Mouse (Mus musculus): ENCODE measurements around the gene Ccn1.
A peak's percentile ranks its signal among the peaks of the same experiment; 100 is the strongest.

Ccn1 gene

DNA sequence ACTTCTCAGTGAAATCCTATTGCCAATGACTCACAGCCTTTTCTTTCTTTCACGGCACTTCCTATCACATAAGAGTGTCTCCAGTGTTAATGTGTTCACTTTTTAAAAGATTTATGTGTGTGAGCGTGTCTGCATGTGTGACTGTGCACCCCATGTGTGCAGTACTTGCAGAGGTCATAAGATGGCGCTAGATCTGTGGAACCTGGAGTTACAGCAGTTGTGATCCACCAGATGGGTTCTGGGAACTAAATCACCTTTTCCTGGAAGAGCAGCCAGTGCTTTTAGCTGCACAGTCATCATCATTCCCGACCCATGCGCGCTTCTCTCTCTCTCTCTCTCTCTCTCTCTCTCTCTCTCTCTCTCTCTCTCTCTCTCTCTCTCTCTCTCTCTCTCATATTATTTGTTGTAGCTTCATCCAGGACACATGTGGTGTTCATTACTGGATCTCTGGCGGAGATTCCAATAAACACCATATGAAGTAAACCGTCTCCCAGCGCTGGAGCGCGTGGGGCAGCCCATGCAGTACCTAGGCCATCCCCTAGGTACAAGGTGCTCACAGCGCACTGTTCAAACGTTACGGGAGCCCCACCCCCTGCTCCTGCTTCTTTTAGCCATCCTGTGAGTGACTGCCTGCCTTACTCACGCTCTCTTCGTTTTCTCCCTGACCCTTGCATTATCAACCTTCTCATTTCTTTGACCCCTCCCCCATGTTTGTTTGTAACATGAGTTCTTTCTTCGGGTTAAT lies 30.0 kb downstream of the Ccn1 start:
- no peak for DNase-seq (ENCODE audit: low spot score)

DNA sequence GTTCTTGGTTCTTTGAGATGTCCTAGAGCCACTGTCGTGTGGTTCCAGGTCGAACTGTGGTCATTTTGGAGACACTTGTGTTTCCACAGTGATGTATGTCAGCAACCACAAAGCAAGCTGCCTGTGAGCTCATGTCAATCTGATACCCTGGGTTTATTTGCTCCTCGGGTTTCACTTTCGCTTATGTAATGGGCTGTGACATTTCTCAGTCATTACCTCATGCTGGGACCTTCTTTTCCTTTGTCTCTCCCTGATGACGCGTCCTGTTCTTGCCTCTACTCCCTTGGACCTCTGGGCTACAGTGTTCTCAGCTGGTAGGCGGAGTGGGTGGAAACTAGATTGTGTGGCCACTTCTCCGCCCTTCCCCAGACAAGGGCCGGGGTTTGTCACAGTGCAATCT lies 31.5 kb downstream of the Ccn1 start:
- no peak for DNase-seq (ENCODE audit: low spot score)

DNA sequence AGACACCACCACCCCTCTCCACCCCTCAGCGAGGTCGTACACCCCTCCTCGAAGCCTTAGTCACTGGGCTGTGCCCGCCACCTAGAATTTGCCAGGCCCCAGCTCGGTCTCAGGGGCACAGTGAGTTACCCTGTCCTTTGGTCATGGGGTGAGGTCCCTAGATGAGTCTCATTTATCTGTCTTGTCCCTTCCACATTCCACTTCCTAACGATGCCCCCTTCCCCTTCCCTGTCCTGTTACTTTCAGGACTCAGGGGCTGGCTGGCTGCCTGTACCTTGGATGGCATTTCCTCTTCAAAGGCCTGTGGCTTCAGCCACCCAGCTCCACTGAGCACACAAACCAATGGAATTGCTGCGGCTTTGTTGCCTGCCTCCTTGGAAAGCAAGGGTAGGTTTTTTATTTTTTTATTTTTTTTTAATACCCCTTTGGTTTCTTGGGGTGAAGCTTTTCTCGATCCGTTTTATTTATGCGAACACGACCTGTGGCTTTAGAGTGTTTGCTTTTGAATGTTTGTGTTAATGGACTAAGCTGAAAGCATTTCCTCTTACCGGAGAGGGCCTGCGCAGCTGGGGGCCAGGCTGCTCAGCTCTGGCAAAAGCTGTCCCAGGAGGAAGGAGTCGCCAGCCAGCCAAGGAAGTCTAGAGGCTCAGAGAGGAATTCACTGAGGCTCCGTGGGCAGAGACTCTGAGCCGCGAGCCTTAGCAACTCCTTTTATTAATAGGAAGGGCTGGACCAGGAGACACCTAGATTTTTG lies 35.2 kb downstream of the Ccn1 start:
- DNase-seq (ENCODE audit: low spot score) = peak; percentile 26

DNA sequence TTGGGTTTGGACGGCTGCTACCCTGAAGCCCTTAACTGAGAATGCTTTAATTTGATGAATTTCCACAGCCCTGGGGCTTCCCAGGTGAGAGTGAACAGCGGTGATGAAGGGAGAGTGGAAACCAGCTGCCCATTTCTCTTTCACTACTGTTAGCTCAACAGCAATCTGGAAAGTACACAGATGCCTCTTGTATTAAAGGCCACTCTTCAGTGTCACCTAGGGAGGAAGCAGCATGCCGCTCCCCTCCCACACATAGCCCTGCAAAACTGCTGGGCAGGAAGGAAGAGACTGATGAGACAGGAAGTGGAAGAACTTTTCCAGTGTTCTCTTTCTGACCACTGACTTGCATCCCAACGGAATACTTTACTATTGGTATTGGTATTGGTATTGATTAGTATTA lies 36.5 kb downstream of the Ccn1 start:
- no peak for DNase-seq (ENCODE audit: low spot score)

DNA sequence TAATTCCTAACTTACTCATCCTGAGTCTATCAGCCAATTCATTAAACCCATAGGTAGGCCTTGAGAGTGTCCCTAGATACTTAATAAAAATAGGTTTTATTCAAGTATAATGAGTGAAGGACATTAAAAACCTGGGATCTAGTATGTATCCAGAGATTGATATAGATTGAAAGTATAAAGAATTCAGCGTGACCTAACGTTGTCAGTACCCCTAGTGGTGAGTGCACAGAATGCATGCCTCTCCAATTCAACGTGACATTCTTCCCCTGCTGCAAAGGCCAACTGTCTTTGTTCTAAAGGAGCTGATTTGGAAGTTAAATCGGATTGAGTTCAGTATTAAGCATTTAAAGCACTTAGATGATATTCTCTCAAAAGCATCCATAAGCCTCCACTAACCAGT lies 37.1 kb downstream of the Ccn1 start:
- DNase-seq (ENCODE audit: low spot score) = no peak

DNA sequence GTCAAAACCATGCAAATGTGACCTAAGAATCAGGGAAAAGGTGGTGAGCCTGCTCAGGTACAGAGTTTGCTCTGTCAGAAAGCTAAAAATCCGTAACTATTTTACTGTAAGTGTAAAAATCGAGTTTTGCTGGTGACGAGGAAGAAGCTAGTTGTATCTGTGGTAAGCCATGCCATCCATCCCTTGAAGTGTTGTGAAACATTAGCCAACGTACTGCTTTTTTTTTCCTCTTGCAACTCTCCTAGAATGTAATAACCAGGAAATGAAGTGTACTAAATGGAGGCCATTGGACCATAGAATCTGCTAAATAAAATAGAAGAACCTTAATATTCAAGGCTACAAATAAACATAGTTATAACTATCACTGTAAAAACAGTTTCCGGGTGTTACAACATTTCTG lies 41.5 kb downstream of the Ccn1 start:
- DNase-seq (ENCODE audit: low spot score) = no peak

DNA sequence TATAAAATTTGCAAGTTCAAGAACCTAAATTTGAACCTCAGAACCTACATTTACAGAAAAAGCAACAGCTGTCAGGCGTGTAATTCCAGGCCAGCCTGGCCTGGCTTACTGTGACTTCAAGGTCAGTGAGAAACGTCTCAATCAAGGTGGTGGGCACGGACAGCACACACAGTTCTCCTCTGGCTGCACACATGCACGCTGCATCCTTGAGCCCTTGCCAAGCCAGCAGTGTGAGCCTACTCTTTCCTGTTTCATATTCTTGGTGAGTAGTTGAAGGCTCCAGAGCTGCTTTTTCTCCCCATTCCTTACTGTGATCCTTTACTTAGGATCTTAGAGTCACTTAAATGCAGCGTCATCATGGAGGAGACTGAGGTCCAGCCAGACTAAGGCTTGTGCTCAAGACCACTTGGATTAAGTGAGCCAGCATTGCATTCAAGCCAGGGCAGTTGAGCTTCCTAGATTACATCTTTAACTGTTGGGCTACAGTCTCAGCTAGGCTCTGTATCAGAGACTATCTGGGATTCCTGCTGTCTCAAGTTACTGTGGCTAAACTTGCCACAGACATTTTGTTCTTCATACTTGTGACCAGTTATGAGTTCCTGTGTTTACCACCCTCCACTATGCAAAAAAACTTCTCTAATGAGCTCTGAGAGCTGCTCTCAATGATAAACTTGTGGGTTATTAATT lies 44.2 kb downstream of the Ccn1 start:
- DNase-seq (ENCODE audit: low spot score) = no peak

DNA sequence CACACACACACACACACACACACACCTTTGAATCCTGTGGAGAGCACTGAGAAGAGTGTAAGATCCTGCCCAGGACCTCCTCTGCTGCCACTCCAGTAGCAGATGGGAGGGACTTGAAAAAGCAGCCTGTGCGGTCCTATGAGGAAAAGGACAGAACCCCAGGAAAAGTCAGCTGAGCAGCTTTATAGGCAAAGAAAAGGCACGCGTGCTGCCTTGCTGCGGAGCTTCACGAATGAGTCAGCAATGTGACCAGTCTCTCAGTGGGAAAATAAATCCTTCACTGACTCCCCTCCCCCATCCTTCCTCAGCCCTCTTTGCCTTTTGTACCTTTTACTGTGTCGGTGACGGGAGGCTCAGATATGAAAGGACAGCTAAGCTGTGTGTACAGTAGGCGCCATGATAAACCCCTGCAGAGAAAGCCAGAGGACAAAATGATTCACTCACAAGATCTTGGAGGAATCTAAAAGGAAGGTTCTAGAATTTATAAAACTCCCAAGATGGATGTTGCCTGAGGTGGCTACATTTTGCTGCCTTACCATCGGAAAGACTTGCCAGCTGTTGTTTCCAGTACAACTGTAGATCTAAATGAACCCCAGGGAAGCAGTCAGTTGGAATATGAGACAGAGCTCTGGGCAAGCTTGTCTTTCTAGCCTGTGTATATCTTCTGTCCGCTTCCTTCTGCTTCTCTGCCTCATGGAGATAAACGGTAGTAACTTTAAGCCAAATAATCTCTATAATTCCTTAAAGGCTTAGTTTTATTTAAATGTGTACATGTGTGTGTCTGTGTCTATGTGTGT lies 47.2 kb downstream of the Ccn1 start:
- no peak for DNase-seq (ENCODE audit: low spot score)

DNA sequence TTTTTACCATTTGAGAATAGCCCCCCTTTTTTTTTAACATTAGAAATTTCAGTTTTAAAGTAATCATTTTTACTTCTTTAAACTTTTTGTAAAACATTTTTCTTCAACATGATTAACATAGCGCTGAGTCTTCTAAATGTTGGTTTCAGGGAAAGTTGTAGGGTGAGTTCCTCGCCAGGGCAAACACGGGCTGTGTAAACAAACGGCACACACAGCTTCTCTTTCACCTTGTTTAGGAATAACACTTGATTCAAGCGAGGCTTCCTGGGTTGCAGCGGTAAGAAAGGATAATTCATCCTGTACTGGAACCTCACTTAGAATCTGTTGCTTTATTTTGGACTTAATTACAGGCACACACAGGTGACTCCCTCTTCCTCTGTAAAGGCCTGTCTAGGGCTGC lies 48.4 kb downstream of the Ccn1 start:
- DNase-seq (ENCODE audit: low spot score) = no peak

DNA sequence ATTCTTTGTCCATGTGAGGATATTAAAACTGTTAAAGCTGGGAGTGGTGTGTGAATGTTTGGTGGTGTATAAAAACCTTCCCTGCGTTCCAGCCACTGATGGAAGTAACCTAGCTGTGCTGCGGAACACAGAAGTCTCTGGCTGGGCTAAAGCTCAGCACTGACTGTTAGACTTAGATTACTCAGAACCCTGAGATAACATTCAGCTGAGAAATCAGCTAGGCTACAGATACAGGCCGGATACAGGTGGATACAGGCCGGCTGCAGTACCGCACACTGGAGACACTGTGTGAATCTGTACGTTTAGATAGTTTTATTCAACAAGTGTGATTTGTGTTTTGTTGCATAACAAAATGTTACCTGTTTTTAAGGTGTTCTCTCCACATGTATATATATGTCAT lies 49.0 kb downstream of the Ccn1 start:
- no peak for DNase-seq (ENCODE audit: low spot score)

DNA sequence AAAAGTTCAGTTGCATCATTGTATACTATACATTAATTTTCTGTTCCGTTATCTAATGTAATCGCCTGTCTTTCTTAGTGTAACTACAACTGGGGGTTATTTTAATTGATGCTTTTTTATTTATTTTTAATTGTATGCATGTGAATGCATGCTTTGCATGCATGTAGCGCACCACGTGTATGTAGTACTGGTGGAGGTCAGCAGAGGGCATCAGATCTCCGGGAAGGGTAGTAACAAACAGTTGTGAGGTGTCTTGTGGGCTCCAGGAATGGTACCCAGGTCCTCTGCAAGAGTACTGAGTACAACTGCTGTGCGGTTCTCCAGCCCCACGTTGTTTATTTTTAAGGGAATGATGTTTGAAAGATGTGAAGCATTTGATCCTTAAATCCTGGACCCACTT lies 50.7 kb downstream of the Ccn1 start:
- DNase-seq (ENCODE audit: low spot score) = no peak

Measured in adipocyte (in vitro differentiated cells).